Mouse (Mus musculus): ENCODE measurements around the gene Sult4a1. TPM values are rescaled to one million over a fixed set of nuclear protein-coding genes. Genes with fewer than 3 reads are reported as not detected.
"Not testable (repeated sequence)": the region's sequence is repeated elsewhere in the genome, so short reads cannot be mapped to it uniquely, and the experiment has no call there.

Sult4a1 gene
- polyA plus RNA-seq, 1 experiment from 2014 or later: 2.4 TPM

- no peak for ATAC-seq (replicated peaks; ENCODE audit: low FRiP score)
- no peaks in the 10 kb centered on the region for H3K36me3 ChIP-seq
- H3K4me2 ChIP-seq: no peak within 1 kb of the TSS
- H3K27ac ChIP-seq: no peak within 1 kb of the TSS
- no peaks in the 10 kb centered on the region for H3K4me1 ChIP-seq
- no peak within 1 kb of the TSS for H3K9ac ChIP-seq
- no peaks in the 10 kb centered on the region for H3K27me3 ChIP-seq
- H3K4me3 ChIP-seq (replicated peaks): no peak within 1 kb of the TSS
- 70% methylated on average over 8 of the region's 8 CpGs for WGBS
- H3K9me3 ChIP-seq (replicated peaks): no peaks in the 10 kb centered on the region
Observed at GRCm38 (mm10) chr15:84123075-84123474, 17.5 kb upstream of the Sult4a1 start, which contains the start of gene Pnpla5. TSS of gene Pnpla5 (minus strand) at chr15:84123175.

GRCm38 (mm10) chr15:84121036-84121435, 15.5 kb upstream of the Sult4a1 start:
- H3K9me3 ChIP-seq (replicated peaks): no peaks in the 10 kb centered on the region
- no peak overlapping the region for H3K4me3 ChIP-seq (replicated peaks)
- H3K9ac ChIP-seq: no peak overlapping the region
- H3K36me3 ChIP-seq: no peaks in the 10 kb centered on the region
- H3K27me3 ChIP-seq: no peaks in the 10 kb centered on the region
- WGBS: 80% methylated on average over 7 of the region's 7 CpGs
- no peak for ATAC-seq (replicated peaks; ENCODE audit: low FRiP score)
- H3K27ac ChIP-seq: no peak overlapping the region
- H3K4me2 ChIP-seq: no peak overlapping the region
- no peaks in the 10 kb centered on the region for H3K4me1 ChIP-seq

GRCm38 (mm10) chr15:84120612-84121011, 15.1 kb upstream of the Sult4a1 start:
- Histone ChIP-seq H3K4me3 (replicated peaks) (no peak overlapping the region), H3K9me3 (replicated peaks) (no peaks in the 10 kb centered on the region), H3K36me3 (no peaks in the 10 kb centered on the region), H3K4me1 (no peaks in the 10 kb centered on the region), H3K27ac (no peak overlapping the region), H3K27me3 (no peaks in the 10 kb centered on the region), H3K9ac (no peak overlapping the region), H3K4me2 (no peak overlapping the region)
- ATAC-seq (replicated peaks; ENCODE audit: low FRiP score): no peak
- WGBS: 36% methylated on average over 6 of the region's 6 CpGs

- no peak for ATAC-seq (replicated peaks; ENCODE audit: low FRiP score)
- Histone ChIP-seq H3K27ac (no peak overlapping the region), H3K4me2 (no peak overlapping the region), H3K4me3 (replicated peaks) (no peak overlapping the region), H3K9ac (no peak overlapping the region), H3K36me3 (no peaks in the 10 kb centered on the region), H3K27me3 (no peaks in the 10 kb centered on the region), H3K9me3 (replicated peaks) (no peaks in the 10 kb centered on the region), H3K4me1 (no peaks in the 10 kb centered on the region)
- WGBS: 80% methylated on average over 1 of the region's 1 CpGs
Observed at GRCm38 (mm10) chr15:84116466-84116865, 10.9 kb upstream of the Sult4a1 start.

GRCm38 (mm10) chr15:84115727-84116126, 10.2 kb upstream of the Sult4a1 start:
- WGBS: 58% methylated on average over 5 of the region's 5 CpGs
- ATAC-seq (replicated peaks; ENCODE audit: low FRiP score): no peak
- H3K36me3 ChIP-seq: no peaks in the 10 kb centered on the region

GRCm38 (mm10) chr15:84113873-84114272, 8.3 kb upstream of the Sult4a1 start:
- H3K4me1 ChIP-seq: no peaks in the 10 kb centered on the region

More at GRCm38 (mm10) chr15:84115727-84116126, 10.2 kb upstream of the Sult4a1 start:
- Histone ChIP-seq H3K9ac (no peak overlapping the region), H3K4me1 (no peaks in the 10 kb centered on the region), H3K4me3 (replicated peaks) (no peak overlapping the region), H3K9me3 (replicated peaks) (no peaks in the 10 kb centered on the region), H3K4me2 (no peak overlapping the region), H3K27ac (no peak overlapping the region), H3K27me3 (no peaks in the 10 kb centered on the region)

GRCm38 (mm10) chr15:84108899-84109298, 3.3 kb upstream of the Sult4a1 start:
- peaks cover 44% of the 10 kb centered on the region for H3K27me3 ChIP-seq
- peaks cover 9% of the 10 kb centered on the region for H3K4me1 ChIP-seq
- H3K27ac ChIP-seq: no peak overlapping the region
- WGBS: 7% methylated on average over 13 of the region's 13 CpGs
- H3K4me2 ChIP-seq: no peak overlapping the region
- H3K36me3 ChIP-seq: no peaks in the 10 kb centered on the region
- no peaks in the 10 kb centered on the region for H3K9me3 ChIP-seq (replicated peaks)
- no peak overlapping the region for H3K4me3 ChIP-seq (replicated peaks)
- no peak for ATAC-seq (replicated peaks; ENCODE audit: low FRiP score)
- no peak overlapping the region for H3K9ac ChIP-seq

More at GRCm38 (mm10) chr15:84113873-84114272, 8.3 kb upstream of the Sult4a1 start:
- ATAC-seq (replicated peaks; ENCODE audit: low FRiP score): no peak
- Histone ChIP-seq H3K27ac (no peak overlapping the region), H3K4me3 (replicated peaks) (no peak overlapping the region), H3K9me3 (replicated peaks) (no peaks in the 10 kb centered on the region), H3K9ac (no peak overlapping the region), H3K36me3 (no peaks in the 10 kb centered on the region), H3K4me2 (no peak overlapping the region), H3K27me3 (no peaks in the 10 kb centered on the region)
- 69% methylated on average over 6 of the region's 6 CpGs for WGBS

GRCm38 (mm10) chr15:84105924-84106500, 458 bp upstream of the Sult4a1 start:
- Histone ChIP-seq H3K9me3 (replicated peaks) (no peaks in the 10 kb centered on the region), H3K36me3 (no peaks in the 10 kb centered on the region)

GRCm38 (mm10) chr15:84104626-84105025, 928 bp downstream of the Sult4a1 start:
- no peak overlapping the region for H3K4me3 ChIP-seq (replicated peaks)

More at GRCm38 (mm10) chr15:84105924-84106500, 458 bp upstream of the Sult4a1 start:
- WGBS: 12% methylated on average over 12 of the region's 12 CpGs
- Histone ChIP-seq H3K4me2 (peak overlapping the region; percentile 89), H3K4me1 (peaks cover 9% of the 10 kb centered on the region), H3K4me3 (replicated peaks) (peak overlapping the region; percentile 53), H3K9ac (no peak overlapping the region), H3K27me3 (peaks cover 53% of the 10 kb centered on the region), H3K27ac (no peak overlapping the region)
- ATAC-seq (replicated peaks; ENCODE audit: low FRiP score): no peak

GRCm38 (mm10) chr15:84097536-84097935, 8.0 kb downstream of the Sult4a1 start:
- not testable (repeated sequence) for H3K4me2 ChIP-seq, H3K36me3 ChIP-seq
- 85% methylated on average over 15 of the region's 15 CpGs for WGBS

More at GRCm38 (mm10) chr15:84104626-84105025, 928 bp downstream of the Sult4a1 start:
- H3K27me3 ChIP-seq: peaks cover 53% of the 10 kb centered on the region
- H3K27ac ChIP-seq: no peak overlapping the region
- H3K9me3 ChIP-seq (replicated peaks): no peaks in the 10 kb centered on the region
- 83% methylated on average over 7 of the region's 7 CpGs for WGBS
- H3K4me2 ChIP-seq: no peak overlapping the region; the same call in 1 of the 2 replicates
- peaks cover 9% of the 10 kb centered on the region for H3K4me1 ChIP-seq
- no peak for ATAC-seq (replicated peaks; ENCODE audit: low FRiP score)
- no peaks in the 10 kb centered on the region for H3K36me3 ChIP-seq
- no peak overlapping the region for H3K9ac ChIP-seq

GRCm38 (mm10) chr15:84096051-84096450, 9.5 kb downstream of the Sult4a1 start:
- 87% methylated on average over 8 of the region's 8 CpGs for WGBS

More at GRCm38 (mm10) chr15:84097536-84097935, 8.0 kb downstream of the Sult4a1 start:
- H3K9me3 ChIP-seq (replicated peaks); H3K4me3 ChIP-seq (replicated peaks); H3K27ac ChIP-seq; H3K27me3 ChIP-seq; H3K4me1 ChIP-seq; ATAC-seq (replicated peaks; ENCODE audit: low FRiP score); H3K9ac ChIP-seq: not testable (repeated sequence)

GRCm38 (mm10) chr15:84094921-84095320, 10.6 kb downstream of the Sult4a1 start:
- ATAC-seq (replicated peaks; ENCODE audit: low FRiP score): no peak
- Histone ChIP-seq H3K4me2 (no peak overlapping the region), H3K4me3 (replicated peaks) (no peak overlapping the region), H3K27ac (no peak overlapping the region), H3K9ac (no peak overlapping the region), H3K27me3 (no peaks in the 10 kb centered on the region), H3K4me1 (no peaks in the 10 kb centered on the region), H3K36me3 (no peaks in the 10 kb centered on the region), H3K9me3 (replicated peaks) (no peaks in the 10 kb centered on the region)
- WGBS: 63% methylated on average over 7 of the region's 7 CpGs

More at GRCm38 (mm10) chr15:84096051-84096450, 9.5 kb downstream of the Sult4a1 start:
- Histone ChIP-seq H3K4me1 (no peaks in the 10 kb centered on the region), H3K9ac (no peak overlapping the region), H3K36me3 (no peaks in the 10 kb centered on the region), H3K27me3 (no peaks in the 10 kb centered on the region), H3K4me3 (replicated peaks) (no peak overlapping the region), H3K9me3 (replicated peaks) (no peaks in the 10 kb centered on the region), H3K4me2 (no peak overlapping the region), H3K27ac (no peak overlapping the region)
- ATAC-seq (replicated peaks; ENCODE audit: low FRiP score): no peak

- no peak overlapping the region for H3K4me3 ChIP-seq (replicated peaks)
- WGBS: 43% methylated on average over 9 of the region's 9 CpGs
- ATAC-seq (replicated peaks; ENCODE audit: low FRiP score): no peak
Observed at GRCm38 (mm10) chr15:84086775-84087174, 18.8 kb downstream of the Sult4a1 start.

More at GRCm38 (mm10) chr15:84086775-84087174, 18.8 kb downstream of the Sult4a1 start:
- Histone ChIP-seq H3K9me3 (replicated peaks) (no peaks in the 10 kb centered on the region), H3K9ac (no peak overlapping the region), H3K4me2 (no peak overlapping the region), H3K4me1 (0 out of 2 replicates have a peak, but pooled peaks cover 2% of the 10 kb centered on the region), H3K27ac (no peak overlapping the region), H3K27me3 (no peaks in the 10 kb centered on the region; the same call in 1 of the 2 replicates), H3K36me3 (no peaks in the 10 kb centered on the region)

Data from kidney, embryonic 15.5 days (tissue).